Mouse (Mus musculus) adrenal gland, adult 8-10 months (tissue): ENCODE data around the gene Pln. TPM values are rescaled to one million over a fixed set of nuclear protein-coding genes. Genes with fewer than 3 reads are reported as not detected.
A peak's percentile ranks its signal among the peaks of the same experiment; 100 is the strongest.

Experiments used
- DNase-seq: peaks from one replicate; pipeline ENCODE4 v3.0.0; 2022
- total RNA-seq, 4 experiments: library from RNA; stranded (reverse); gene quantifications; 2 replicates each; pipeline ENCODE4 v1.2.4; 2022

Gene Pln
- total RNA-seq, 4 experiments from 2014 or later = 0.35 to 0.46 (median 0.41) TPM

GRCm38 (mm10) chr10:53367265-53367664 is 29.8 kb downstream of the Pln start:
- no peak for DNase-seq

GRCm38 (mm10) chr10:53373885-53374578 is 36.6 kb downstream of the Pln start:
- DNase-seq = no peak

- DNase-seq = no peak
Measured at GRCm38 (mm10) chr10:53377096-53377495, 39.6 kb downstream of the Pln start.

- DNase-seq = no peak
Measured at GRCm38 (mm10) chr10:53378296-53378695, 40.8 kb downstream of the Pln start.

- peak; percentile 11 for DNase-seq
Measured at GRCm38 (mm10) chr10:53378981-53379708, 41.7 kb downstream of the Pln start.

GRCm38 (mm10) chr10:53379709-53380106 is 42.2 kb downstream of the Pln start, which contains the start of gene Cep85l:
Gene Cep85l (minus strand): TSS chr10:53379947.
- DNase-seq = peak; percentile 79

- no peak for DNase-seq
Measured at GRCm38 (mm10) chr10:53382696-53383365, 45.4 kb downstream of the Pln start.

- no peak for DNase-seq
Measured at GRCm38 (mm10) chr10:53384896-53385295, 47.4 kb downstream of the Pln start.

GRCm38 (mm10) chr10:53385438-53385837 is 48.0 kb downstream of the Pln start:
- no peak for DNase-seq

- DNase-seq = peak; percentile 18
Measured at GRCm38 (mm10) chr10:53388227-53388920, 50.9 kb downstream of the Pln start.

- no peak for DNase-seq
Measured at GRCm38 (mm10) chr10:53394923-53395629, 57.6 kb downstream of the Pln start.

Other genes with a start within 250 kb of the Pln start
- gene Cep85l, start 42.3 kb downstream of the Pln start, total RNA-seq = 10 to 100 TPM in 2 of 4 experiments, 1 to 10 TPM in 2; 7.5 to 15.7 (median 11.4) TPM